Mouse (Mus musculus) forebrain, embryonic 11.5 days (tissue): Measurements from ENCODE around the gene Acat2. TPM values are rescaled to one million over a fixed set of nuclear protein-coding genes. Genes with fewer than 3 reads are reported as not detected.
A peak's percentile ranks its signal among the peaks of the same experiment; 100 is the strongest.
"Not testable (repeated sequence)": the region's sequence is repeated elsewhere in the genome, so short reads cannot be mapped to it uniquely, and the experiment has no call there.

Source experiments
- ATAC-seq: fragments of 200-750 bp; cut with Nextera tagmentation; replicated peaks from 2 replicates; pipeline ENCODE4 v1.8.0; 2017; ENCODE audit warnings: moderate TSS enrichment; ENCODE audit not compliant: low FRiP score
- DNase-seq: peaks from one replicate; pipeline ENCODE4 v3.0.0-alpha.2; 2017; ENCODE audit warnings: low spot score
- H3K27ac ChIP-seq: fragments of 300-500 bp; sonication (generic); 2 replicates; pipeline ENCODE4 v1.5.1; 2014; ENCODE audit warnings: low read depth, low read length
- H3K27me3 ChIP-seq: fragments of 300-500 bp; sonication (generic); 2 replicates; pipeline ENCODE4 v1.6.1; 2014; ENCODE audit warnings: mild to moderate bottlenecking, low read length, mixed read lengths; ENCODE audit not compliant: control insufficient read depth, insufficient read depth
- H3K36me3 ChIP-seq: fragments of 300-500 bp; sonication (generic); 2 replicates; pipeline ENCODE4 v1.6.1; 2014; ENCODE audit warnings: mild to moderate bottlenecking, low read length, moderate library complexity, mixed read lengths; ENCODE audit not compliant: control insufficient read depth, insufficient read depth
- H3K4me1 ChIP-seq: fragments of 300-500 bp; sonication (generic); replicated peaks from 2 replicates; pipeline ENCODE4 v1.6.1; 2014; ENCODE audit warnings: low read length, mixed read lengths; ENCODE audit not compliant: control insufficient read depth, insufficient read depth
- H3K4me2 ChIP-seq: fragments of 300-500 bp; sonication (generic); 2 replicates; pipeline ENCODE4 v1.6.1; 2014; ENCODE audit warnings: low read depth, mild to moderate bottlenecking, low read length, moderate library complexity, mixed read lengths; ENCODE audit not compliant: severe bottlenecking
- H3K4me3 ChIP-seq: fragments of 300-500 bp; sonication (generic); 2 replicates; pipeline ENCODE4 v1.5.1; 2014; ENCODE audit warnings: low read depth, low read length
- H3K9ac ChIP-seq: fragments of 300-500 bp; sonication (generic); 2 replicates; pipeline ENCODE4 v1.6.1; 2014; ENCODE audit warnings: low read length
- H3K9me3 ChIP-seq: fragments of 300-500 bp; sonication (generic); 2 replicates; pipeline ENCODE4 v1.6.1; 2016; ENCODE audit warnings: low read length, mixed read lengths; ENCODE audit not compliant: control insufficient read depth
- WGBS: fragments of 180-500 bp; shearing (Covaris S2); extraction: QIAGEN DNeasy Blood & Tissue Kit; methylation state at CpG from one replicate; pipeline ENCODE4 v1.1.7; 2014; 5-methylcytosine and 5-hydroxymethylcytosine counted together
- polyA plus RNA-seq: library from polyadenylated mRNA; unstranded; fragments of >200 nt; fragmentation: Nextera tagmentation; extraction: Ambion mirVana; gene quantifications from 2 replicates; pipeline ENCODE4 v1.2.1, GENCODE M21; 2014

Acat2 gene
- polyA plus RNA-seq, 1 experiment from 2014 or later: 324 TPM

DNA sequence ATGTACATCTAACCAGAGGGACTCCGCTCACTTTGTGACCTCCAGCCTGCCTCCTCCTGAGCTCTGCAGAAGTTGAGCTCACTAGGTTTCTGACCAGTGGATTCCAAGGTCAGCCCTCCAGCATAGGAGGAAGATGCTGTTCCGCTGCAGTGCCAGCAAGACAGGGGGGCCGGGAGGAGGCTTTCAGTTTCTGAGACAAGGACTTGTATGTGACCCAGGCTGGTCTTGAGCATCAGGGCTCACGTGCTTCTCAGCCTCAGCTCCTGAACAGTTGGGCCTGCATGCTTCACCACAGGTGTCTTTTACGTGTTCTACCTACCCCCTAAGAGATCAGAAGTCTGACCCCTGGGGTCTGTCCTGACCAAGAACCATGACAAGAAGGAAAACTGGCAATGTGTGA is 29.0 kb downstream of the Acat2 start:
- H3K9ac ChIP-seq, H3K9me3 ChIP-seq, H3K4me1 ChIP-seq, H3K27ac ChIP-seq, H3K36me3 ChIP-seq, H3K27me3 ChIP-seq, DNase-seq, H3K4me2 ChIP-seq, H3K4me3 ChIP-seq, ATAC-seq: not testable (repeated sequence)
- 92% methylated on average over 5 of the region's 5 CpGs for WGBS

DNA sequence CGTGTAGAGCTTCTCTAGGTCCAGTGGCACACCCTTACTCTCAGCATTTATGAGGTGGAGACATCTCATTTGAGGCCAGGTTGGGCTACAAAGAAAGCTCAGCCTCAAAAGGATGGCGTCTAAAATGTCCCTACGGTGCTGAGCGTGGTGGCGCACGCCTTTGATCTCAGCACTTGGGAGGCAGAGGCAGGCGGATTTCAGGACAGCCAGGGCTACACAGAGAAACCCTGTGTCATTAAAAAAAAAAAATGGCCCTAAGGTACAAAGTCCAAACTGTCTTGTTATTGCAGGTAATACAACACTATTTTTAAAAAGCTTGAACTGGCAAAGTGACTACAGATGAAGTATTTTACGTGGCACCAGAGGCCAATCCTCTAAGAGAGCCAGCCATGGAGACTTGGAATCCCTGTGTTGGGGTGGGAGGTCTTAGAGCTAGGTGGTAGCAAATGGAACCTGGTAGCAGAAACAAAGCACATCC is 34.8 kb downstream of the Acat2 start:
- peaks cover 22% of the 10 kb centered on the region; the same call in 1 of the 2 replicates for H3K36me3 ChIP-seq
- 89% methylated on average over 8 of the region's 8 CpGs for WGBS
- no peak overlapping the region for H3K4me2 ChIP-seq
- H3K9ac ChIP-seq: no peak overlapping the region
- ATAC-seq: no peak
- no peak for DNase-seq
- H3K4me1 ChIP-seq: no peaks in the 10 kb centered on the region
- H3K4me3 ChIP-seq: no peak overlapping the region
- no peaks in the 10 kb centered on the region for H3K9me3 ChIP-seq
- H3K27me3 ChIP-seq: no peaks in the 10 kb centered on the region
- no peak overlapping the region for H3K27ac ChIP-seq

DNA sequence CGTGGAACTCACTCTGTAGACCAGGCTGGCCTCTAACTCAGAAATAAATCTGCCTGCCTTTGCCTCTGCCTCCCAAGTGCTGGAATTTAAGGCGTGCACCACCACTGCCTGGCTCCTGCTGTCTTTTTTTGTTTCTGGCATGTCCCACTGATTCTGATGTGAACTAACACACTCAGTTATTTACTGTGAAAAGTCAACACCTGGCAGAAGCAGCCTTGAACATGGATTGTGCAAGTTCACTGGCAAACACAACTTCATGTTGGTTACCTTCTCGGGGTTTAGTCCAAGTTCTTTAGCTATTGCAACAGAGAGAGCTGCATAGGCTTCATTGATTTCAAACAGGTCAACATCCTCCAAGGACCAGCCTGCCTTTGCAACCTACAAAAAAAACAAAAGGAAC is 35.5 kb downstream of the Acat2 start:
- Histone ChIP-seq H3K4me3 (no peak overlapping the region), H3K36me3 (peaks cover 25% of the 10 kb centered on the region; the same call in 1 of the 2 replicates), H3K9me3 (no peaks in the 10 kb centered on the region), H3K4me1 (no peaks in the 10 kb centered on the region), H3K27ac (no peak overlapping the region), H3K27me3 (no peaks in the 10 kb centered on the region), H3K4me2 (no peak overlapping the region), H3K9ac (no peak overlapping the region)
- WGBS: 93% methylated on average over 3 of the region's 3 CpGs
- DNase-seq (no peak), ATAC-seq (no peak)

DNA sequence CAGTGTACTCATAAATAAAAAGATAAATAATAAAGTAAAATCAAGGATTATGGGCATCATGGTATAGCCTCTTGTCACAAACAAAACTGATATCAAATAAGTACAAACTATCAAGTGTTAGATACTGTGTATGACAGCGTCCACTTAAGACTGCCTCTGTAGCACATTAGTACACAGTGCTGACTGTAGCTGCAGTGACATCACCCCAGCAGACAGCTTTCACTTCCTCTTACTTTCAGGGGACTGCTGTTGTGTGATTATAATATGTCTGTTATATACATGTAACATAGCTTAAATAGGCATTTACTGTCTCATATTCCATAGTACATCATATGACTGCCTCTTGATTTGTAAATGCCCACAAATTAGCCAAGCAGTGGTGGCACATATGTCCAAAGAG is 39.5 kb downstream of the Acat2 start:
- Histone ChIP-seq H3K36me3 (peaks cover 32% of the 10 kb centered on the region; the same call in 1 of the 2 replicates), H3K9me3 (no peaks in the 10 kb centered on the region), H3K9ac (no peak overlapping the region), H3K4me1 (0 out of 2 replicates have a peak, but pooled peaks cover 2% of the 10 kb centered on the region), H3K4me3 (no peak overlapping the region), H3K27me3 (no peaks in the 10 kb centered on the region), H3K4me2 (no peak overlapping the region), H3K27ac (no peak overlapping the region)
- ATAC-seq: no peak
- DNase-seq: no peak
- 100% methylated on average over 1 of the region's 1 CpGs for WGBS

DNA sequence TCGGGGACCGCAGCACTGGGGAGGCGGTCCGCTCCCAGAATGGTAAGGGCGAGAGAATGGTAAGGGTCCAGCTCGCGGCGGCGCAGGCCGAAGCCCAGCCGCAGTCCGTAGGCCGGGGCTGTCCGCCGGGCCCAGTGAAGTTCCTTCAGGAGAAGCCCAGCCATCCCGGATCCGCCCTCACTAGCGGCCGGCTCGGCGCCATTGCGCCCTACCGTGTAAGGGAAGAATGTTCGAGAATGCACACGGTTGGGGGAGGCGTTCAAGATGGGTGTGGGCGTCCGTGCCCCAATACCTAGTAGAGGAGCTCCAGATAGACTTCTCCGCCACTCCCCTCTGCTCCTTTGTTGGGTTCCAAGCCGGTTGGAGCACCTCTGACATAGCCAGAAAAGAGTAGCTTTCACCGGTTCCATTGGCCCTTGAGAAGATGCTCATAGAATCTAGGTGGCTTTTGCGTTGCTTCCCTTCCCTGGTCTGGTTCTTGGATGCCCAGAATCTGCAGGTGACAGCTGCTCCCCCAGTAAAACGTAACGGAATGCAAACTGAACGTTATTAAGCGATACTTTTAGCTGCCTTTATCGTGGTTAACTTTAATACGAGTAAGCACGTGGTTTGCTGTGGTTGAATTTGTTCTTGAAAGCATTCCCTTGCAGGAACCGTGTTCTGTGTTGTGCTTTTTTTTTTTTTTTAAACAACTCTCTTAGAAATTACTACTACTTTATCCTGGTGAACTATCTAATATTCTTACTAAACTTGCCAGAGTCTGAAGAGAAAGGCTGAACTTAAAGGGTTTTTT is 43.8 kb downstream of the Acat2 start:
- Histone ChIP-seq H3K9ac (peak overlapping the region; percentile 96), H3K9me3 (no peaks in the 10 kb centered on the region), H3K27me3 (no peaks in the 10 kb centered on the region), H3K36me3 (peaks cover 23% of the 10 kb centered on the region; the same call in 1 of the 2 replicates), H3K27ac (peak overlapping the region; percentile 78), H3K4me2 (peak overlapping the region; percentile 74), H3K4me3 (peak overlapping the region; percentile 80), H3K4me1 (peaks cover 2% of the 10 kb centered on the region; the same call in 1 of the 2 replicates)
- ATAC-seq (peak; percentile 68), DNase-seq (no peak)
- WGBS: under 1% methylated on average over 40 of the region's 40 CpGs

DNA sequence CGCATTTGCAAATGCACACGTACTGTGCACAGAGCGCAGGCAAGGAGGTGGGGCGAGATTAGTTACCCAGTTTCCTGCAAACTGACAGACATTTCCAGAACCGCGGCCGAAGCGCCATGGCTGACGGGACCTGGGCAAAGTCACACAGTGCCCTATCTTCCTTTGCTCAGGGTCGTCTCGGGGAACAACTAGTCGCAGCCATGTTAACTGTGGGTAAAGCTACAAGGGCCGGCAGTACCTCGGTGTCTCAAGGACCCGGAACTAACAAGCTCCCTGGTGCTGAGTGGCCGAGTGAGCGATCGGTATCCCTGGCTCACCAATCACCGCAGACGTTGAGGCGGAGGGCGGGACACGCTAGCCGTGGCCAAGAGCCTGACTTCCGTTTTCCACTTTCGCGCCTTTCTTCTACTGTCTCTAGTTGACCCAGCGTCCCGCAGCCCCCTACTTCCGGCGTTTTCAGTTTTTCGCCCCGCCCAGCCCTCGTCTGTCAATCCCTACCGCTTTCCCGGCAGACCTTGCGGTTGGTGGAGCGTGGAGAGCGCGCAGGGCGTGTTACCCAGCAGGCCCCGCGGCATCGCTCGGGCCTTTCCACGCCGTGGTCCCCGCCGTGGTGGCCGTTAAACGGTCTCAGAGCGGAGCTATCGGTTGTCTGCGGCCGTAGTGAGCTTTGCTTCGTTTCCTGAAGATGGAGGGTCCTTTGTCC is 44.5 kb downstream of the Acat2 start, which contains the start of gene Mrpl18:
Gene Mrpl18 (minus strand): TSS at position 465 of the 703 bp plus-strand sequence.
- DNase-seq (peak; percentile 99), ATAC-seq (peak; percentile 99)
- H3K4me2 ChIP-seq: peak within 1 kb of the TSS; percentile 77
- H3K27me3 ChIP-seq: no peaks in the 10 kb centered on the region
- peak within 1 kb of the TSS; percentile 78 for H3K27ac ChIP-seq
- under 1% methylated on average over 56 of the region's 56 CpGs for WGBS
- peak within 1 kb of the TSS; percentile 80 for H3K4me3 ChIP-seq
- H3K36me3 ChIP-seq: peaks cover 20% of the 10 kb centered on the region; the same call in 1 of the 2 replicates
- H3K4me1 ChIP-seq: peaks cover 2% of the 10 kb centered on the region; the same call in 1 of the 2 replicates
- peak within 1 kb of the TSS; percentile 96 for H3K9ac ChIP-seq
- no peaks in the 10 kb centered on the region for H3K9me3 ChIP-seq

DNA sequence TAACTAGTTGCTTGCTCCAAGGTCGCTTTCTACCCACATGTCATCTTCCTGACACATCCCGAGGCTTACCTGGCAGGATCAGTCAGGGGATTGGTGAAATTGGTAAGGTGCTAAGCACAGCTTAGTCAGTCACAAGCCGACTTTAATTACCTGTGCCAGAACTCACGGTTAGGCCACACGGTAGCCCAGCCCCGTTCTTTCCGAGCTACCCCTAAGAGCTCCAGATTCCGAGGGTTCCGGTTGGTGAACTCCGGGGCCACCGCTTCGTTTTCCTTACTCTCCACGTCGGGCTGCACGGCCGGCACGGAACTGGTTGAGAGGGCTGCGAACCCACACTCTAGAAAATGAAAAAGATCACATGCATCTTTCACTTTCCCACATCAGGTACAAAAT is 45.1 kb downstream of the Acat2 start, which contains the start of gene Tcp1:
Gene Tcp1 (plus strand): TSS at position 214 of the 393 bp plus-strand sequence.
- WGBS: under 1% methylated on average over 18 of the region's 18 CpGs
- Histone ChIP-seq H3K9me3 (no peaks in the 10 kb centered on the region), H3K27me3 (no peaks in the 10 kb centered on the region), H3K4me2 (peak within 1 kb of the TSS; percentile 77), H3K9ac (peak within 1 kb of the TSS; percentile 96), H3K27ac (peak within 1 kb of the TSS; percentile 78), H3K4me3 (peak within 1 kb of the TSS; percentile 80), H3K4me1 (peaks cover 2% of the 10 kb centered on the region; the same call in 1 of the 2 replicates), H3K36me3 (peaks cover 19% of the 10 kb centered on the region; the same call in 1 of the 2 replicates)
- no peak for DNase-seq
- 0 out of 2 replicates have a peak, but pooled peaks have one; percentile 2 for ATAC-seq

DNA sequence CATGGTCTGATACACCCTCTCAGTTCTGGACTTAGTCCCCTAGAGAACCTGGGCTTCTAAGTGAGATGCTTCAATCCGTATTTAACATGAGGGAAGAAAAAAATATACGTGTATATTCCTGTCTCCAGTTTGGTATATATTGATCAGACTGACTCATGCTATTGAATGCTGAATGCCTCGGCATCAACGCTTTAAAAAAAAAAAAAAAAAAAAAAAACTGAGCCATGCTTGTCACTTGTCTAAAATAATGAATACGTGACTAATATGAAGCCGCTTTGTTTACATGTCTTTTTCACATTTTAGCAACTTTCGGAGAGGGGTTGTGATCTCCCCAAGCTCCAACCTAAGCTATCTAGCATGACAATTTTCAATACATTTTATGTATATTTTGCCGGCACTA is 50.2 kb downstream of the Acat2 start:
- no peak overlapping the region for H3K4me2 ChIP-seq
- H3K4me3 ChIP-seq: no peak overlapping the region
- H3K27ac ChIP-seq: no peak overlapping the region
- no peaks in the 10 kb centered on the region for H3K9me3 ChIP-seq
- H3K9ac ChIP-seq: no peak overlapping the region
- WGBS: 92% methylated on average over 8 of the region's 8 CpGs
- no peaks in the 10 kb centered on the region; the same call in 1 of the 2 replicates for H3K4me1 ChIP-seq
- peaks cover 9% of the 10 kb centered on the region; the same call in 1 of the 2 replicates for H3K36me3 ChIP-seq
- DNase-seq (no peak), ATAC-seq (no peak)
- H3K27me3 ChIP-seq: no peaks in the 10 kb centered on the region
